Mouse (Mus musculus): Measurements from ENCODE around the gene Zfp119a. TPM values are rescaled to one million over a fixed set of nuclear protein-coding genes. Genes with fewer than 3 reads are reported as not detected.
"Not testable (repeated sequence)": the region's sequence is repeated elsewhere in the genome, so short reads cannot be mapped to it uniquely, and the experiment has no call there.

Gene Zfp119a
- 1 to 10 TPM; 6.4 to 6.8 TPM for total RNA-seq (2021)

DNA sequence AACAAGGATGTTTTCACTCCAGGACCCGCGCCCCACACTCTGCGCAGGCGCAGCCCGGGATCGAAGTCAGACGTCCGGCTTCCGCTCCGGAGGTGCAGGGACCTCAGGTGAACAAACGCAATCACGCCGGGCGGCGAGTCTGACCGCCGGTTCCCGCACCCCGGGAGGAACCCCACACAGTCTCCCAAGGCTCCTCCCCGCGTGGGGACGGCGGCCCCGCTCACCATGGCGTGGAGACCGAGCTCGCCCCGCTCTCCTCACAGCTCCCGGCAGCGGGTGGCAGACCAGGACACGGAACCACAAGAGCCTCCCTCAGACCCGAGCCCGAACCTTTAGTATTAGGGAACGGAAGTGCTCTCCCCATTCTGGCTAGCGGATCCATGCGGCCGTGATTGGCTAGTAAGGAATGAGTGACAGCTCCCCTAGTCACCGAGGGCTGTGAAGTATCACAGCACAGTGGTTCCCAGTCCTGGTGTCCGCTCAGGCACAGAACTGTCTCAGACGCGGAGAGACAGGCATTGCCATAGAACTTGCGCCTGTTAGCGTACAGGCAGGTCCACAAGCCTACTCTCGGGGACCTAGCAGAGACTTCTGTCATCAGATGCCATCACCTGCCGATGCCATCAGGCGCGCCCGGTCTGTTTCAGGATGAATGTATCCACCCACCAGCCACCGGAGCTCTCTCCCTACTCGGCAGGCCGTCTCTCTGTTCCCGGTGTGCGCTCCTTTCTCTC, at the start of gene Zfp119a:
Zfp119a (minus strand) TSS at position 295 of the 734 bp plus-strand sequence.
- intact Hi-C loops (cut with DNase I): loop anchor here (10.0 kb wide), 1 partner anchor 164 kb away; the partner anchor contains the start of gene Pot1b

DNA sequence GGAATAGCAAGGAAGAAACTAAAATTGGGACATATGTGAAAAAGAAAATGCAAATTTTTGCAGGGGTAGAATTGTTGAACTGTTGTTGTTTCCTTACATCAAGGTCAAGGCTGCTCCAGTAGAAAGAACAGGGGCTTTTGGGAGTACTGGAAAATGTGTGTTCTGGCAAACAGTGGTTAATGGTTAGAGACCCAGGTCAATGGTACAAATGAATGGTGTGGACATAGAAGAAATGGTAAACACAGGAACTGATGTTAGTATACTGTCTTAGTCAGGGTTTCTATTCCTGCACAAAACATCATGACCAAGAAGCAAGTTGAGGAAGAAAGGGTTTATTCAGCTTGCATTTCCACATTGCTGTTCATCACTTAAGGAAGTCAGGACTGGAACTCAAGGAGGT, 27.9 kb upstream of the Zfp119a start:
- intact Hi-C loops (cut with DNase I): no loop called here

More for the DNA sequence above, at the start of gene Zfp119a:
- DNase-seq (ENCODE audit: low spot score in 2 of 2): peak; percentile 86 to 87

DNA sequence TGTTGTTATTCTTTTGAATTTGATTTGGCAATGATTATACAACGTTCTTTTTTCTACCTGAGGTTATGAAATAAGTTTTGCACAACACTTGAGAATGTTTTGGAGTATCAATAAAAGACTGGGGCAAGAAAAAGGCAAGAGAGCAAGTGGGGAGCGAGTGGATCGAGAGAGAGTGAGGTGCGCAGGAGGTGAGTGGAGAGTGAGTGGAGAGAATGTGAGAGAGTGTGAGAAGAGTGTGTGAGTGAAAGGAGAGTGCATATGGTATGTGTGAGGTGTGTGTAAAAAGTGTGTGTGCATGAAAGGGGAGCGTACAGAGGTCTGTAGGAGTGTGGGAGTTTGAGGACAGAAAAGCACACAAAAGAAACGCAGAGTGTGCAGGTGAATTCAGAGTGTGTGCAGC, 25.4 kb upstream of the Zfp119a start:
- intact Hi-C loops (cut with DNase I): loop anchor here (5.0 kb wide), 1 partner anchor 38 kb away; no protein-coding TSS in a partner anchor
- DNase-seq (ENCODE audit: low spot score in 2 of 2): no peak

More for the DNA sequence above, 27.9 kb upstream of the Zfp119a start:
- DNase-seq (ENCODE audit: low spot score in 2 of 2): no peak

DNA sequence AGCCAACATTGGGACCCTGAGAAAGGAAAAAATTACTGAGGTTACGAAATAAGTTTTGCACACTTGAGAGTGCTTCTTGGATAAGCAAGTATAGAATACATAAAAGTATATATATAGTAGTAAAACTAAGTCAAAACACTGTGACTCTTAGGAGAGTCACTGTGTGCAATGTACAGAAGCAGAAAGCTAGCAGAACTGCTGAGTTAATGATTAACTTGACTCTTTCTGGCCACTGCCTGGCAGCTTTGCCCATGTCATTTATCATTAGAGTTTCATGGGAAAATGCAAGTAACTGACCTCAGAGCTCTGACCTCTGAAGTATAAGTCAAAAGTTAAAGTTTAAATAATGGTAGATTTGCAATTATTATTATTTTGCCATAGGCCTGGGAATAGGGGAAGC, 25.0 kb upstream of the Zfp119a start:
- intact Hi-C loops (cut with DNase I): loop anchor here (5.0 kb wide), 1 partner anchor 39 kb away; no protein-coding TSS in a partner anchor
- no peak for DNase-seq (ENCODE audit: low spot score in 2 of 2)

DNA sequence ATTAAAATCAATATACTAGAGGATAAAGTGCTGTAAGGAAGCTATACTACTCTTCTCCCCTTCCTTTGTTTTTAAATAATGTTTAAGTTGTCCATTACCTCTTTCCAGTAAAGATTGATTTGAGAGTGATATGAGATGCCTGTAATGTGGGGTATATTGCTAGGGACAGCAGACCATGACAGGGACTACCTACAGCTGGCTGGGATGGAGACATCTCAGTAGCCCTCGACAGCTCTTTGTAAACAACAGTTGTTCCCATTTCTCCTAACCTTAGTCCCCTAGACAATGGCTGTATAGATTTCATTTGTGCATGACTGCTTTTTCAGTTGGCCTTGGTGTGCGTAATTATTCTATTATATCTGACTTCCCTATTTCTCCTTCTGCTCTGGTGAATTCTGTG, 24.4 kb upstream of the Zfp119a start:
- no peak for DNase-seq (ENCODE audit: low spot score in 2 of 2)
- intact Hi-C loops (cut with DNase I): loop anchor here (5.0 kb wide), 1 partner anchor 39 kb away; no protein-coding TSS in a partner anchor

GRCm38 (mm10) chr17:55892406-55892955, 13.8 kb upstream of the Zfp119a start:
- not testable (repeated sequence) for DNase-seq (ENCODE audit: low spot score in 2 of 2)
- intact Hi-C loops (cut with DNase I): loop anchor here (2.0 kb wide), 1 partner anchor 66 kb away; the partner anchor contains the start of gene Yju2

GRCm38 (mm10) chr17:55884912-55885311, 6.2 kb upstream of the Zfp119a start:
- no peak for DNase-seq (ENCODE audit: low spot score in 2 of 2)
- intact Hi-C loops (cut with DNase I): loop anchor here (5.0 kb wide), 1 partner anchor 62 kb away; the partner anchor contains the start of gene Zfp119b

- intact Hi-C loops (cut with DNase I): no loop called here
- DNase-seq (ENCODE audit: low spot score in 2 of 2): no peak
Measured at GRCm38 (mm10) chr17:55883631-55884030, 4.9 kb upstream of the Zfp119a start.

GRCm38 (mm10) chr17:55878282-55878635, 471 bp downstream of the Zfp119a start:
- intact Hi-C loops (cut with DNase I): loop anchor here (10.0 kb wide), 1 partner anchor 163 kb away; the partner anchor contains the start of gene Pot1b

GRCm38 (mm10) chr17:55877184-55877583, 1.5 kb downstream of the Zfp119a start:
- intact Hi-C loops (cut with DNase I): loop anchor here (10.0 kb wide), 1 partner anchor 162 kb away; the partner anchor contains the start of gene Pot1b
- DNase-seq (ENCODE audit: low spot score in 2 of 2): no peak

More at GRCm38 (mm10) chr17:55878282-55878635, 471 bp downstream of the Zfp119a start:
- peak in 1 of 2 experiments; percentile 23 for DNase-seq (ENCODE audit: low spot score in 2 of 2)

DNA sequence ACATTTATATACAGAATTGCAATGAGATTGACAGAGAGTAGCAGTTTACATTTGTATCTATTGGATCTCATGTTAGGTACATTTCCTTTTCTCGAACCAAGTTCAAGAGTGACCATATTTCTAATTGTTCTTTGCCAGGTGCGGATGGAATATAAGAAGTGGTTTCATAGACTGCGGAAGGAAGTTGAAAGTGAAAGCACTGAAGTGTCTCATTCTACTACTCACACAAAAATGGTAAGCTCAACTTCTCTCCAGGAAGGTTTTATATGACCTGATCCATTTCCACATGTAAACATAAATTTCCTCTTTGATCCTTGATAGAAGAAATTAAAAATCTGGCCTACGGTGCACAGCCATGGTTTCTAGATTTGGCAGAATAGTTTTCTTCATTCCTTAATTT, 35.7 kb downstream of the Zfp119a start:
- DNase-seq (ENCODE audit: low spot score in 2 of 2): no peak
- intact Hi-C loops (cut with DNase I): no loop called here

GRCm38 (mm10) chr17:55821566-55821965, 57.2 kb downstream of the Zfp119a start:
- intact Hi-C loops (cut with DNase I): no loop called here
- DNase-seq (ENCODE audit: low spot score in 2 of 2): no peak

DNA sequence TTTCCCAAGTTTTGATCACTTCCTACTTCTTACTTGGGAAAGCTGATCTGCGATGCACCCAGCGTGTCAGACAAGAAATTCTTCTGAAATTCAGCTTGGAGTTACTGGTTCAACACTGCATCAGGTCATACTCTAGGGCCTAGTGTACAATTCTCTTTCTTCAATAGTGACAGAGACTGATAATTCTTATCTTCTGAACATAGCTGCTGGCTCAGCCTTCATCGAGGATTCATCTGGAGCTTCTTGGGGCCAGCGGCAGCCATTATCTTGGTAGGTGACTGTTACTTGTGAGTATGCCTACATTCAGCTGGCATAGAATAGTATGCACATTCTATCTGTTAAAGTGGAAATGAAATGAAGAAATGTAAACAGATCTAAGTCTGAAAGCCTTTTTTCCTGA, 61.9 kb downstream of the Zfp119a start:
- no peak for DNase-seq (ENCODE audit: low spot score in 2 of 2)
- intact Hi-C loops (cut with DNase I): no loop called here

Other genes starting within 250 kb of the Zfp119a start
- 1 to 10 TPM; 4.6 to 6.6 TPM for gene Pot1b, start 166.3 kb downstream of the Zfp119a start, total RNA-seq (2021)
- gene Adgre4, start 128.9 kb downstream of the Zfp119a start, total RNA-seq (2021): under 1 TPM in 1 of 2 experiments, not detected in 1; 0.11 TPM
- 1 to 10 TPM; 6.5 to 7.7 TPM for gene Zfp959, start 13.2 kb upstream of the Zfp119a start, total RNA-seq (2021)
- gene Zfp119b, start 70.6 kb upstream of the Zfp119a start, total RNA-seq (2021): 1 to 10 TPM; 3.5 to 3.8 TPM
- 1 to 10 TPM; 1.9 to 2.0 TPM for gene Ebi3, start 73.7 kb upstream of the Zfp119a start, total RNA-seq (2021)
- gene Yju2, start 80.2 kb upstream of the Zfp119a start, total RNA-seq (2021): 10 to 100 TPM; 14.1 to 15.8 TPM
- gene Shd, start 91.5 kb upstream of the Zfp119a start, total RNA-seq (2021): 10 to 100 TPM; 34.0 to 42.4 TPM
- 10 to 100 TPM; 75.0 to 97.4 TPM for gene Fsd1, start 107.6 kb upstream of the Zfp119a start, total RNA-seq (2021)
- gene Stap2, start 126.7 kb upstream of the Zfp119a start, total RNA-seq (2021): 1 to 10 TPM; 2.3 to 3.1 TPM
- gene Mpnd, start 126.8 kb upstream of the Zfp119a start, total RNA-seq (2021): 100 to 1,000 TPM in 1 of 2 experiments, 10 to 100 TPM in 1; 92.7 to 105 TPM
- gene Sh3gl1, start 157.7 kb upstream of the Zfp119a start, total RNA-seq (2021): 10 to 100 TPM; 39.3 to 45.1 TPM
- gene Chaf1a, start 161.5 kb upstream of the Zfp119a start, total RNA-seq (2021): 1 to 10 TPM; 2.2 to 2.7 TPM
- gene Ubxn6, start 196.1 kb upstream of the Zfp119a start, total RNA-seq (2021): 10 to 100 TPM; 87.9 to 94.9 TPM
- 100 to 1,000 TPM in 1 of 2 experiments, 10 to 100 TPM in 1; 95.2 to 109 TPM for gene Hdgfl2, start 200.7 kb upstream of the Zfp119a start, total RNA-seq (2021)
- gene Plin4, start 230.9 kb upstream of the Zfp119a start, total RNA-seq (2021): 1 to 10 TPM; 2.9 to 6.4 TPM
- under 1 TPM; 0.59 to 0.99 TPM for gene Plin5, start 238.7 kb upstream of the Zfp119a start, total RNA-seq (2021)
- 1 to 10 TPM; 4.2 to 5.4 TPM for gene Lrg1, start 243.1 kb upstream of the Zfp119a start, total RNA-seq (2021)

All from left cerebral cortex, postnatal 36 days (tissue).